Mouse (Mus musculus) heart, embryonic 14.5 days (tissue): ENCODE measurements around the gene Slc17a1. TPM values are rescaled to one million over a fixed set of nuclear protein-coding genes. Genes with fewer than 3 reads are reported as not detected.

ENCODE experiments used
- ATAC-seq: fragments of 200-750 bp; cut with Nextera tagmentation; 2 replicates; pipeline ENCODE4 v1.8.0; 2017; ENCODE audit warnings: low read depth, moderate TSS enrichment; ENCODE audit not compliant: insufficient number of reproducible peaks, insufficient read depth, low FRiP score
- H3K27ac ChIP-seq, 2 experiments: fragments of 200-500 bp in 1 of 2; fragments of 300-500 bp in 1 of 2; sonication (generic) in 1 of 2; replicated peaks in 1 of 2; 2 replicates each; pipeline ENCODE4 v1.5.1; 2012 to 2014; ENCODE audit warnings: low read depth in 2 of 2, low read length in 2 of 2, control low read depth in 1 of 2, mild to moderate bottlenecking in 1 of 2, mixed read lengths in 1 of 2; ENCODE audit not compliant: control insufficient read depth in 1 of 2, insufficient read depth in 1 of 2
- H3K27me3 ChIP-seq: fragments of 300-500 bp; sonication (generic); 2 replicates; pipeline ENCODE4 v1.6.1; 2014; ENCODE audit warnings: mild to moderate bottlenecking, low read length, control low read depth; ENCODE audit not compliant: control insufficient read depth, insufficient read depth
- H3K36me3 ChIP-seq: fragments of 300-500 bp; sonication (generic); 2 replicates; pipeline ENCODE4 v1.6.1; 2014; ENCODE audit warnings: mild to moderate bottlenecking, control low read depth, low read length, mixed read lengths; ENCODE audit not compliant: control insufficient read depth, insufficient read depth
- H3K4me1 ChIP-seq, 2 experiments: fragments of 200-500 bp in 1 of 2; fragments of 300-500 bp in 1 of 2; sonication (generic) in 1 of 2; 2 replicates each; pipeline ENCODE4 v1.6.1; 2012 to 2014; ENCODE audit warnings: low read length in 2 of 2, control low read depth in 1 of 2, mixed read lengths in 1 of 2; ENCODE audit not compliant: control insufficient read depth in 2 of 2, insufficient read depth in 2 of 2
- H3K4me2 ChIP-seq: fragments of 300-500 bp; sonication (generic); 2 replicates; pipeline ENCODE4 v1.6.1; 2014; ENCODE audit warnings: mild to moderate bottlenecking, low read length
- H3K4me3 ChIP-seq, 2 experiments: fragments of 200-500 bp in 1 of 2; fragments of 300-500 bp in 1 of 2; sonication (generic) in 1 of 2; 2 replicates each; pipeline ENCODE4 v1.5.1; 2012 to 2014; ENCODE audit warnings: low read length in 2 of 2, mild to moderate bottlenecking in 2 of 2, control low read depth in 1 of 2, low read depth in 1 of 2, moderate library complexity in 1 of 2; ENCODE audit not compliant: control insufficient read depth in 1 of 2, insufficient read depth in 1 of 2
- H3K9ac ChIP-seq: fragments of 300-500 bp; sonication (generic); 2 replicates; pipeline ENCODE4 v1.6.1; 2014; ENCODE audit warnings: mild to moderate bottlenecking, low read length
- H3K9me3 ChIP-seq: fragments of 300-500 bp; sonication (generic); 2 replicates; pipeline ENCODE4 v1.6.1; 2016; ENCODE audit warnings: low read length, control low read depth; ENCODE audit not compliant: control insufficient read depth
- WGBS: fragments of 180-500 bp; shearing (Covaris S2); extraction: QIAGEN DNeasy Blood & Tissue Kit; methylation state at CpG from one replicate; pipeline ENCODE4 v1.1.7; 2014; 5-methylcytosine and 5-hydroxymethylcytosine counted together
- polyA plus RNA-seq: library from polyadenylated mRNA; unstranded; fragments of >200 nt; fragmentation: Nextera tagmentation; extraction: Ambion mirVana; gene quantifications from 2 replicates; pipeline ENCODE4 v1.2.1, GENCODE M21; 2014

Slc17a1 gene
- not detected in 2 replicates for polyA plus RNA-seq

GRCm38 (mm10) chr13:23867405-23867804, at the start of gene Slc17a1:
Gene Slc17a1 (plus strand): TSS chr13:23867750.
- no peak within 1 kb of the TSS for H3K27ac ChIP-seq
- H3K9ac ChIP-seq = no peak within 1 kb of the TSS
- H3K4me2 ChIP-seq = no peak within 1 kb of the TSS
- peaks cover 3 to 5% of the 10 kb centered on the region in 2 experiments; a peak in 2 of 4 replicates for H3K4me1 ChIP-seq
- no peaks in the 10 kb centered on the region for H3K9me3 ChIP-seq
- no peaks in the 10 kb centered on the region for H3K27me3 ChIP-seq
- ATAC-seq = no peak
- H3K36me3 ChIP-seq = no peaks in the 10 kb centered on the region
- no peak within 1 kb of the TSS for H3K4me3 ChIP-seq
- 71% methylated on average over 7 of the region's 7 CpGs for WGBS

DNA sequence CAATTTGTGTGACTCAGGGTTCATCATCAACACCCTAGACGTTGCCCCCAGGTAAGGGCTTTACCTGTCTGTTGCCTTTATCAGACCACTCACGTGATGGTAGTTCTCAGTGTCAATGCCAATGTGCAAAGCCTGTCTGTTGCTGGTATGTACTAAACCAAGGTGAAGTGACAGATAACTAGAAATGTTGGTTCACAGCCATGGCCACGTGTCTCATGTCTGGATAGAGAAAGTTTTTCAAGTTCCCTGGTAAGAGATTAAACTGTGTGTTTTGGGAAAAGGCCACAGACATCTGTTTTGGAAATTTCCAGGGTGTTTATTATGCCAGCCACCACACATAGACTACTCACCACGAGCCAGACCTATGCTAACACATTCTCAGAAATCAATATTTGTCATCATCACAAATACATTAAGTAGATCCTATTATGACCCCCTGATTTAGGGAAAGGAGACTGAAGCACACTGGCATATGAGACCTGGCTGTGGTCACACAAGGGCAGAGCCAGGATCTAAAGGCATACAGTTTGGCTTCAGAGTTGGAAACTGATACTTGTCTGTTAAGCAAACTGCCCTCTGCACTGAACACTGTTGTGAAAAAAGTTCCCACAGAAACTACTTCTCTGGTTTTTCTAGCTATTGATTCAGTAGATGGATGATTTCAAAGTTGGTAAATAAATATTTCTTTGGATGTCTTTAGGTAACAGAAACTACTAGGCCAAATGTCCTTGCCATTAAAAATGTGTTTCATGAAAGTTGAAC, 47.2 kb upstream of the Slc17a1 start:
- WGBS = 58% methylated on average over 4 of the region's 4 CpGs
- ATAC-seq = no peak

GRCm38 (mm10) chr13:23822213-23822612, 45.3 kb upstream of the Slc17a1 start:
- no peak for ATAC-seq
- no peaks in the 10 kb centered on the region for H3K36me3 ChIP-seq
- no peak overlapping the region for H3K4me2 ChIP-seq
- no peak overlapping the region for H3K4me3 ChIP-seq
- H3K27ac ChIP-seq = no peak overlapping the region
- H3K27me3 ChIP-seq = no peaks in the 10 kb centered on the region
- no peak overlapping the region for H3K9ac ChIP-seq
- WGBS = 13% methylated on average over 3 of the region's 3 CpGs
- no peaks in the 10 kb centered on the region; a peak in 1 of 4 replicates for H3K4me1 ChIP-seq
- no peaks in the 10 kb centered on the region for H3K9me3 ChIP-seq

More for the DNA sequence above, 47.2 kb upstream of the Slc17a1 start:
- Histone ChIP-seq H3K4me1 (no peaks in the 10 kb centered on the region; a peak in 1 of 4 replicates), H3K36me3 (no peaks in the 10 kb centered on the region), H3K27me3 (no peaks in the 10 kb centered on the region), H3K4me2 (no peak overlapping the region), H3K9ac (no peak overlapping the region), H3K4me3 (no peak overlapping the region), H3K9me3 (no peaks in the 10 kb centered on the region), H3K27ac (no peak overlapping the region)

DNA sequence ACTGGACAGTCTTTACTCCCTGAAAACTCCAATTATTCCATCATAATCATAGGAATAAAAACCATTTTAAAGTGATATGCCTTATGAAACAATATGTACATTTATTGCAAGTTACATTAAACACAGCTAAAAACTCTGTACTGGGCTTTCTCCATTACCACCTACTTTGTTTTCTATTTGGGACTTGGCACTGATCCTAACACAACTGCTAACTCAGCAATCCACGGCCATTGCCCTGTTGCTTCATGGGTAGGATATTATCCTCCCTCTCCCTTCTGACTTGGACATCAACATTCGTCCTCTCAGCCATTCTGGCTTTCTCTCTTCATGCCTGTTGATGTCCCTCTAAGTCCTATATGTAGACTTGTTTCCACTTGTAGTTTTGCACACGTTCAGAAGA, 40.9 kb upstream of the Slc17a1 start:
- H3K4me1 ChIP-seq = no peaks in the 10 kb centered on the region; a peak in 1 of 4 replicates
- H3K9me3 ChIP-seq = no peaks in the 10 kb centered on the region
- H3K27me3 ChIP-seq = no peaks in the 10 kb centered on the region
- H3K4me2 ChIP-seq = no peak overlapping the region
- ATAC-seq = no peak
- 60% methylated on average over 3 of the region's 3 CpGs for WGBS
- H3K9ac ChIP-seq = no peak overlapping the region
- no peaks in the 10 kb centered on the region for H3K36me3 ChIP-seq
- no peak overlapping the region for H3K4me3 ChIP-seq
- no peak overlapping the region for H3K27ac ChIP-seq

DNA sequence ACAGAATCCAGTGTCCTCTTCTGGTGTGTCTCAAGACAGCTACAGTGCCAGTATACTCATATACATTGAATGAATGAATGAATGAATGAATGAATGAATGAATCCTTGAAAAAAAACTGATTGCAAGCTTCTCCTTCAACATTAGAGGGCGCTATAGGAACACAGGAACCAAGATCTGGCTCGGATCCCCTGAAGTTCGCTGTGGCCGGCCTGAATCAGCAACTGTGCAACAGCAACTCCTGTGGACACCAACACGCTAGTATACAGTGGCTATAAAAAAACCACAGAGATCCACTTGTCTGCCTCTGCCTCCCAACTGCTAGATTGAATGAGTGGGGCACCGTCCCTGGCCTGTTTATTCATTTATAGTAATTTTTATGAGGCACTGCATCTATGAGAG, 34.5 kb upstream of the Slc17a1 start:
- no peak for ATAC-seq
- no peaks in the 10 kb centered on the region for H3K36me3 ChIP-seq
- H3K27ac ChIP-seq = no peak overlapping the region
- H3K4me3 ChIP-seq = no peak overlapping the region
- H3K27me3 ChIP-seq = no peaks in the 10 kb centered on the region
- H3K4me2 ChIP-seq = no peak overlapping the region
- no peaks in the 10 kb centered on the region for H3K9me3 ChIP-seq
- WGBS = 12% methylated on average over 6 of the region's 6 CpGs
- H3K4me1 ChIP-seq = no peaks in the 10 kb centered on the region
- H3K9ac ChIP-seq = no peak overlapping the region

DNA sequence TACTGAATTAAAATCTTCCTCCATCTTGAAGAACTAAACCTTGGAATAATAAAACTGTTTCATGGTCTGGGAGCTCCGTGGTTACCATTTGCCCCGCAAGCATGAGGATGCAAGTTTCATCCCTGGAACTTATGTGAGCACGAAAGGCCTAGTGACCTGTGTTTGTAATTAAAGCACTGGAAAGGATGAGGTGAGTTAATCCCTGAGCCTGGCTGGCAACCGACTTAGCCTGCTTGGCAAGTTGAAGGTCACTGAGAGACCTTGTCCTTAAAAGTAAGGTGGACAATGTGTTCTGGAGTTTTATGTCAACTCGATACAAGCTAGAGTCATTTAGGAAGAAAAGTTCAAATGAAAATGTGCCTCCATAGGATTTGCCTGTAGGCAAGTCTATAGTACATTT, 32.7 kb upstream of the Slc17a1 start:
- H3K27ac ChIP-seq = no peak overlapping the region
- ATAC-seq = no peak
- H3K9me3 ChIP-seq = no peaks in the 10 kb centered on the region
- H3K4me1 ChIP-seq = no peaks in the 10 kb centered on the region
- H3K4me3 ChIP-seq = no peak overlapping the region
- H3K4me2 ChIP-seq = no peak overlapping the region
- H3K36me3 ChIP-seq = no peaks in the 10 kb centered on the region
- 90% methylated on average over 5 of the region's 5 CpGs for WGBS
- H3K27me3 ChIP-seq = no peaks in the 10 kb centered on the region
- no peak overlapping the region for H3K9ac ChIP-seq

- no peaks in the 10 kb centered on the region for H3K4me1 ChIP-seq
Observed at GRCm38 (mm10) chr13:23836630-23837029, 30.9 kb upstream of the Slc17a1 start.

GRCm38 (mm10) chr13:23839308-23839707, 28.2 kb upstream of the Slc17a1 start, which contains the start of gene Slc17a3:
Gene Slc17a3 (plus strand): TSS chr13:23839434.
- 72% methylated on average over 2 of the region's 2 CpGs for WGBS
- no peak within 1 kb of the TSS for H3K4me3 ChIP-seq
- H3K4me2 ChIP-seq = no peak within 1 kb of the TSS
- no peak within 1 kb of the TSS for H3K9ac ChIP-seq
- H3K9me3 ChIP-seq = no peaks in the 10 kb centered on the region
- H3K27me3 ChIP-seq = no peaks in the 10 kb centered on the region
- no peak within 1 kb of the TSS for H3K27ac ChIP-seq
- no peaks in the 10 kb centered on the region for H3K4me1 ChIP-seq
- H3K36me3 ChIP-seq = no peaks in the 10 kb centered on the region
- ATAC-seq = no peak

More at GRCm38 (mm10) chr13:23836630-23837029, 30.9 kb upstream of the Slc17a1 start:
- Histone ChIP-seq H3K27me3 (no peaks in the 10 kb centered on the region), H3K4me2 (no peak overlapping the region), H3K9ac (no peak overlapping the region), H3K9me3 (no peaks in the 10 kb centered on the region), H3K4me3 (no peak overlapping the region), H3K36me3 (no peaks in the 10 kb centered on the region), H3K27ac (no peak overlapping the region)
- no peak for ATAC-seq
- WGBS = 84% methylated on average over 5 of the region's 5 CpGs
